Mouse (Mus musculus) brain, embryonic 14.5 days (tissue): Measurements from ENCODE around the gene Tspan11.

Source experiments
- CTCF ChIP-seq: fragments of 200-500 bp; IDR thresholded peaks from 2 replicates; pipeline ENCODE4 v1.5.1; 2012; ENCODE audit warnings: inconsistent platforms, mild to moderate bottlenecking, moderate library complexity, borderline replicate concordance; ENCODE audit not compliant: insufficient read depth, insufficient read length; ENCODE audit errors: extremely low read depth
- POLR2A ChIP-seq: fragments of 200-500 bp; IDR thresholded peaks from 2 replicates; pipeline ENCODE4 v1.6.1; 2012; ENCODE audit warnings: mild to moderate bottlenecking, inconsistent platforms, borderline replicate concordance; ENCODE audit not compliant: poor library complexity, insufficient read depth, insufficient read length, severe bottlenecking; ENCODE audit errors: extremely low read depth

DNA sequence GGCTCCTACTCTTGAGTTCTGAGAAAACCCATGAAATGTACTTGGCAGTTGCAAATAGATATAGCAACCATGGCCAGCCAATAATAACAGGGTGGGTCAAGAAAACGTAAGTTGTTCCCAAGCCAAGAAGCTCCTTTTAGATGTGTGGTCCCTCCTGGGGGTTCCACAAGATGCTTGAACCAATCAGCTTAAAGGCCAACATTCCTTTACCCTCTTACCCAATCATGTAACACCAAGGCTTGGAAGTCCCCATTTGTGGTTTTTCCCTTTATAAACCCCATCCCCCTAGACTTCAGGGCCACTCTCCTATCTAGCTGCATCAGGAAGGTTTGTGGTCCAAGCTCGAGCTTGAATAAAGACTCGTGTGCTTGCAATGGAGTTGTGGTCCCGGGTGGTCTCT lies 23.2 kb downstream of the Tspan11 start:
- TF ChIP-seq CTCF (no peak), POLR2A (no peak)
